Mouse (Mus musculus): ENCODE results near the gene Stn1. TPM values are rescaled to one million over a fixed set of nuclear protein-coding genes. Genes with fewer than 3 reads are reported as not detected.

Stn1 gene
- polyA plus RNA-seq, 1 experiment = 10.1 TPM

DNA sequence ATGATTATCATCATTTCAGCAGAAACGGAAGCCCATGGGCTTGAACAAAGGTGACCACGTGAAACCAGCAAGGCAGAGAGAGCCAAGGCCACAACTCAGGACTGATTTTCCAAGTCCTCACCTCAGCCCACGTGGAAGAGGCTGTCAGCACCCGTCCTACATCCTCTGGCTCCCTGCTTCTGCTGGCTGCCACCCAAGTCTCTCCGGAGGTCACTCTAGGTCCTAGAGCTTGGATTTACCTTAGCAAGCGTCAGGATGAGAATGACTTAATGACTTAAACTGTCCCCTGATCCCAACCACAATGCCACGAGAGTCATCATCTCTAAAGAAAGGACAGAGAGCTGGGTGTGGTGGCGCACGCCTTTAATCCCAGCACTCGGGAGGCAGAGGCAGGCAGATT is 84.6 kb downstream of the Stn1 start:
- no peak overlapping the region for H3K4me3 ChIP-seq (replicated peaks; ENCODE audit: insufficient read depth, low read depth, low read length)
- no peak for DNase-seq
- H3K27ac ChIP-seq (ENCODE audit: insufficient read depth, low read length) = no peak overlapping the region
- no peaks in the 10 kb centered on the region for H3K27me3 ChIP-seq (ENCODE audit: control insufficient read depth, insufficient read depth, low read length)
- H3K4me1 ChIP-seq (ENCODE audit: control insufficient read depth, insufficient read depth, low read length) = no peaks in the 10 kb centered on the region
- WGBS = 83% methylated on average over 10 of the region's 10 CpGs
- TF ChIP-seq CTCF (IDR thresholded peaks at IDR 0.05; ENCODE audit: borderline replicate concordance, insufficient read depth, low read depth, low read length) (no peak), POLR2A (IDR thresholded peaks at IDR 0.05; ENCODE audit: borderline replicate concordance, insufficient read depth, low read length) (no peak)

DNA sequence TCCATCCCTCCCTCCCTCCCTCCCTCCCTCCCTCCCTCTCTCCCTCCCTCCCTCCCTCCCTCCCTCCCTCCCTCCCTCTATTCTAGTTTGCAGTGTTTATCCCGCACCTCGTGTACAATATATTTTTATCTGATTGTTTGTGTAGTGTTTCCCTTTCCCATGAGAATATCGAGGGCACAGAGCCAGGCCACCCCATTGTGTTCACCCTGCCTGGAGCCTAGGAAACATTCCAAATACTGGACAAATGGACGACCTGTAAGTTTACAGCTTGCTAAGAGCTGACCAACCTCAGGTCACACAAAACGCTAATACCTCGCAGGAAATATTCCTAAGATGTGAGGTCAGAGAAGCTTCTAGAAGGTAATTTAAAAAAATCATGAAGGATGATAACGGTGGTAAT is 85.1 kb downstream of the Stn1 start:
- TF ChIP-seq POLR2A (IDR thresholded peaks at IDR 0.05; ENCODE audit: borderline replicate concordance, insufficient read depth, low read length) (no peak), CTCF (IDR thresholded peaks at IDR 0.05; ENCODE audit: borderline replicate concordance, insufficient read depth, low read depth, low read length) (no peak)
- H3K4me3 ChIP-seq (replicated peaks; ENCODE audit: insufficient read depth, low read depth, low read length) = no peak overlapping the region
- no peaks in the 10 kb centered on the region for H3K27me3 ChIP-seq (ENCODE audit: control insufficient read depth, insufficient read depth, low read length)
- no peak overlapping the region for H3K27ac ChIP-seq (ENCODE audit: insufficient read depth, low read length)
- no peaks in the 10 kb centered on the region for H3K4me1 ChIP-seq (ENCODE audit: control insufficient read depth, insufficient read depth, low read length)
- no peak for DNase-seq
- WGBS = 66% methylated on average over 7 of the region's 7 CpGs

DNA sequence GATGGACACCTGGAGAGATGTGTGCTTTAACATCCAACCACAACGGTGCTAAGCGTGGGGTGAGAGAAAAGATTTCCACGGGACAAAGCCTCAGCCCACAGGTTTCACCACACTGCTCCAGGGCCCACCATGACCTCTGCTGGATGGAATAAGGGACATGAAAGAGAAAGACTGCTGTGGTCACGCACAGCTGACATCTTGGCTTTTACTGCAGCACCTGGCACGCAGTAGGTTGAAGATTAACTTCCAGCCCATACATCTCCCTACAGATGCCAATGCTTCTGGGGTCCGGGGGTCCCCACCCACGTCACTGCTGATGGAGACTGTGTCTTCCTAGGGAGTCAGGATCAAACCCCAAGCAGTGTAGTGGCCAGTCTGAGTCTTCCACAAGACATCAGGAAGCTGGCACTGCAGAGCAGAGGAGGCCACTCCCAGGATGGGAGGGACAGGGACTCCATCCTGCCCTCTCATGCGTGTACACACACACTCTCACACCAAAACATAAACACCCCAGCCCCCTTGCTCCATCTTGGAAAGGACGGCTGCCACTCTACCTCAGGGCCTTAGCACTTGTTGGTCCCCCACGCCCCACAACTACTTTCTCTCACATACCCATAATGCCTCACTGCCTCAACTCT is 85.7 kb downstream of the Stn1 start:
- WGBS = 73% methylated on average over 10 of the region's 10 CpGs
- no peak for TF ChIP-seq POLR2A (IDR thresholded peaks at IDR 0.05; ENCODE audit: borderline replicate concordance, insufficient read depth, low read length)
- no peak for TF ChIP-seq CTCF (IDR thresholded peaks at IDR 0.05; ENCODE audit: borderline replicate concordance, insufficient read depth, low read depth, low read length)

More for the DNA sequence above, 85.7 kb downstream of the Stn1 start:
- Histone ChIP-seq H3K4me1 (ENCODE audit: control insufficient read depth, insufficient read depth, low read length) (no peaks in the 10 kb centered on the region), H3K4me3 (replicated peaks; ENCODE audit: insufficient read depth, low read depth, low read length) (no peak overlapping the region), H3K27me3 (ENCODE audit: control insufficient read depth, insufficient read depth, low read length) (no peaks in the 10 kb centered on the region), H3K27ac (ENCODE audit: insufficient read depth, low read length) (no peak overlapping the region)
- no peak for DNase-seq

Other genes with a start within 250 kb of the Stn1 start
- 7.3 and 7.9 TPM in 2 replicates for gene Sh3pxd2a, start 73.1 kb downstream of the Stn1 start, polyA plus RNA-seq (2012; rRNA removed)
- gene Slk, start 42.2 kb upstream of the Stn1 start, polyA plus RNA-seq (2012; rRNA removed) = 33.8 and 38.7 TPM in 2 replicates
- 3.6 and 4.1 TPM in 2 replicates for gene Col17a1, start 154.6 kb upstream of the Stn1 start, polyA plus RNA-seq (2012; rRNA removed)
- gene Sfr1, start 194.2 kb upstream of the Stn1 start, polyA plus RNA-seq (2012; rRNA removed) = 81.6 and 84.8 TPM in 2 replicates